Mouse (Mus musculus) erythroblast, embryonic 14.5 days (primary cell): ENCODE measurements around the gene Arhgap5.

Experiments used
- GATA1 ChIP-seq: IDR thresholded peaks from 2 replicates; pipeline ENCODE4 v1.6.1; 2012; ENCODE audit warnings: low read length, inconsistent platforms, mixed read lengths
- TAL1 ChIP-seq: IDR thresholded peaks from 3 replicates; pipeline ENCODE4 v1.6.1; 2012; ENCODE audit warnings: low read length, inconsistent platforms, mixed read lengths

- TF ChIP-seq GATA1 (no peak), TAL1 (no peak)
Observed at GRCm38 (mm10) chr12:52604256-52604991, 100.7 kb downstream of the Arhgap5 start.
